Mouse (Mus musculus): Measurements from ENCODE around the gene Kcnip1. TPM values are rescaled to one million over a fixed set of nuclear protein-coding genes. Genes with fewer than 3 reads are reported as not detected.

Kcnip1 gene
- polyA plus RNA-seq, 3 experiments from 2014 or later = 0.58 TPM; not detected in 2

- ATAC-seq = no peak
Measured at GRCm38 (mm10) chr11:33827085-33827828, 165.7 kb downstream of the Kcnip1 start.

GRCm38 (mm10) chr11:33824739-33825138 is 168.2 kb downstream of the Kcnip1 start:
- ATAC-seq = no peak

GRCm38 (mm10) chr11:33821331-33821730 is 171.6 kb downstream of the Kcnip1 start:
- ATAC-seq = no peak

GRCm38 (mm10) chr11:33820876-33821275 is 172.1 kb downstream of the Kcnip1 start:
- no peak for ATAC-seq

GRCm38 (mm10) chr11:33818861-33819503 is 174.0 kb downstream of the Kcnip1 start:
- no peak for ATAC-seq

- ATAC-seq = no peak
Measured at GRCm38 (mm10) chr11:33816020-33816419, 176.9 kb downstream of the Kcnip1 start.

GRCm38 (mm10) chr11:33810105-33810504 is 182.8 kb downstream of the Kcnip1 start:
- ATAC-seq = no peak

- ATAC-seq = no peak
Measured at GRCm38 (mm10) chr11:33803093-33803492, 189.9 kb downstream of the Kcnip1 start.

- ATAC-seq = no peak
Measured at GRCm38 (mm10) chr11:33800436-33801088, 192.4 kb downstream of the Kcnip1 start.

GRCm38 (mm10) chr11:33799933-33800332 is 193.0 kb downstream of the Kcnip1 start:
- ATAC-seq = no peak

- ATAC-seq = no peak
Measured at GRCm38 (mm10) chr11:33798094-33798648, 194.8 kb downstream of the Kcnip1 start.

- ATAC-seq = no peak
Measured at GRCm38 (mm10) chr11:33787362-33787761, 205.6 kb downstream of the Kcnip1 start.

- ATAC-seq = no peak
Measured at GRCm38 (mm10) chr11:33786572-33786971, 206.4 kb downstream of the Kcnip1 start.

GRCm38 (mm10) chr11:33781561-33781971 is 211.4 kb downstream of the Kcnip1 start:
- ATAC-seq = no peak

- no peak for ATAC-seq
Measured at GRCm38 (mm10) chr11:33780263-33780662, 212.7 kb downstream of the Kcnip1 start.

- no peak for ATAC-seq
Measured at GRCm38 (mm10) chr11:33772615-33773141, 220.3 kb downstream of the Kcnip1 start.

- ATAC-seq = no peak
Measured at GRCm38 (mm10) chr11:33772043-33772442, 220.9 kb downstream of the Kcnip1 start.

GRCm38 (mm10) chr11:33766976-33767938 is 225.7 kb downstream of the Kcnip1 start:
- no peak for ATAC-seq

- ATAC-seq = no peak
Measured at GRCm38 (mm10) chr11:33761201-33761755, 231.7 kb downstream of the Kcnip1 start.

GRCm38 (mm10) chr11:33756624-33757023 is 236.3 kb downstream of the Kcnip1 start:
- ATAC-seq = no peak

GRCm38 (mm10) chr11:33752431-33752873 is 240.5 kb downstream of the Kcnip1 start:
- no peak for ATAC-seq

Measured in inflammation-experienced regulatory T-cells, adult 6 months (primary cell).